Mouse (Mus musculus): ENCODE measurements around the gene Osgep.
"Not testable (repeated sequence)": the region's sequence is repeated elsewhere in the genome, so short reads cannot be mapped to it uniquely, and the experiment has no call there.

Osgep gene

DNA sequence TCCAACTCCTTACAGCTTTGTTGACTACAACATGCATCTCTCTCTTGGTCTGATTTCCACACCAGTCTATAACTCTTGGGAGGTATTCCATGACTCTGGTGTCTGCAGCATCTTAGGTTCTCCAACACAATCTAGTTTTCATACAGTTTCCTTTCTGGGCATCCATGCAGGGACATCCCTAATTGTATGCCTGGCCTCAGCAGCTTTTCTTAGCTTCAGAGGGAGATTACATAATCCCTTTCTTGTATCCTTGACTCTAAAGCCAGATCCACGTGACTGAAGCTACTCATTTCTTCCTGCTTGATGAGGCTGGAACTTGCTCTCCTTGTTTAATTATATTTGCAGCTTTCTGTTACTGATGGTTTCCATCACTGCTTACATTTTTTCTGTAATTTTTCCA, 12.0 kb upstream of the Osgep start:
- peak in 1 of 2 experiments; percentile 53 for DNase-seq (ENCODE audit: inconsistent age in 2 of 2, low spot score in 1 of 2)

DNA sequence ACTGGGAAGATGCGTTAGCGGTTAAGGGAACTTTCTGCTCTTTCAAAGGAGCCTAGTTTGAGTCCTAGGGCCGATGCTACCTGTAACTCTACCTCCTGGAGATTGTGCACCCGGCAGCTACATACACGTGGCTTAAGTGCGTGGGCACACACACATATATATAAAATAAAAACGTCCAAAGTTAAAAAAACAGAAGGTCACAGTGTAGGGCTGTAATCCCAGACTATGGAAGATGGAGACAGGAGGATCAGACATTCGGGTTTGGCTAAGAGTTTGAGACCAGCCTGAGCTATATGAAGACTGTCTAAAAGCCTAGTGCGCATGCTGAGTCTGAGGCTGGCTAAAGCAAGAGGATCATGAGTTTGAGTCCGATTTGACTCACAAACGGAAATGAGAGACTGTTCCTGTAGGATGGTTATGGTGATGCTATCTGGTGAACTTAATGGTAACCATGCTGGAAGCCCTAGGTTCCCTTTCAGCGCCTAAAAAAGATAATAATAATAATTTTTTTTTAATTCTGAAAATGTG, 6.9 kb upstream of the Osgep start:
- no peak for DNase-seq (ENCODE audit: inconsistent age in 2 of 2, low spot score in 1 of 2)

DNA sequence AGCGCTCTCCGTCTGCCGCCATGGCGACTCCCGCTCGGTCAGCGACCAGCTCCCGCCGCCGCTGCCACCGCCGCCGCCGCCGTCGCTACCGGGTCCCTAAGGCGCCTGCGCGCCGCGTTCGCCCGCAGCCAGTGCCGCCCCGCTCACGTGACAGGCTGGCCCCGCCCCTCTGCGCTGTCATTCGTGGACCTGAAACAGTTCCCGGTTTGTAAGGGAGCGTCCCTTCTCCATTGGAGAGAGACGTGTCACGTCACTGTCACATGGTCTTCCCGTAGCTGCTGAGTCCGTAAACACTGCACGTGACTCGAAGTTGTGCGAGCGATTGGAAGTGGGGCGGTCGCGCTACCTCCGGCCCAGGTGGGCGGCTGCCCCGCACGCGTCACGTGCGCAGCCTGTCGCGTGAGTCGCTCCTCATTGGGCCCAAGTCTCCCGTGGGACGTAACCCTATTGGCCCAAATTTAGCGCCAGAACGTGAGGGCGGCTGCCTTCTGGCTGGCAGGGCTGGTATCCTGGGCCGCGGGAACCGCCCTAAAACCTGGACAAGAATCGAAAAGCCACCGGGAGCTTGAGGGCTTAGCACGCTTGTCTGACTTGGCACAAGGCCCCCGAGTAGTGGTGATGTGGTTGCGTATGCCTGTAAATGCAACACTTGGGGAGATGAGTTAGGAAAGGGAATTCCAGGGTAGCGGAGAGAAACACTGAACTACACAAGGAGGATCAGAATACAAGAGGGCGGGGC, 6.2 kb upstream of the Osgep start, which contains the start of the genes Pip4p1 and Pnp:
Gene Pip4p1 (minus strand): TSS at position 103 of the 739 bp plus-strand sequence.
Gene Pnp (plus strand): TSS at position 329 of the 739 bp plus-strand sequence.
- peak; percentile 99 to 100 for DNase-seq (ENCODE audit: inconsistent age in 2 of 2, low spot score in 1 of 2)

DNA sequence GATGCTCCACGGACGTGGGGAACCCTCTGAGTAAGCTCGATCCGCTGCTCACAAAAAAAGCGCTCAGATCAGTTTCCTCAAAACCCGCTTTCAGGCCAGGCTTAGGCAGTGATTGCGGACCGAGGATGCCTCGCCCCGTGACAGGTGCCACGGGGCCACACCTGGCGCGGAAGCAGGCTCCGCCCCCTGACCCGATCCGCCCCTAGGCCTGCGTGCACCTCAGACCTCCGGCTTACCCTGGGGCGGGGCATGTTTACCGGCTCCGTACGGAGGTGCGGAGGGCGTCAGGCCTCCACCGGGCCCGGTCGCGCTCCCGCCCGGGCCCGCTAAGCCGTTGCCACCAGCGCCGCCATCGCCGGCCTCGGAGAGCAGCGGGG, 5.7 kb upstream of the Osgep start:
- DNase-seq (ENCODE audit: inconsistent age in 2 of 2, low spot score in 1 of 2): no peak

DNA sequence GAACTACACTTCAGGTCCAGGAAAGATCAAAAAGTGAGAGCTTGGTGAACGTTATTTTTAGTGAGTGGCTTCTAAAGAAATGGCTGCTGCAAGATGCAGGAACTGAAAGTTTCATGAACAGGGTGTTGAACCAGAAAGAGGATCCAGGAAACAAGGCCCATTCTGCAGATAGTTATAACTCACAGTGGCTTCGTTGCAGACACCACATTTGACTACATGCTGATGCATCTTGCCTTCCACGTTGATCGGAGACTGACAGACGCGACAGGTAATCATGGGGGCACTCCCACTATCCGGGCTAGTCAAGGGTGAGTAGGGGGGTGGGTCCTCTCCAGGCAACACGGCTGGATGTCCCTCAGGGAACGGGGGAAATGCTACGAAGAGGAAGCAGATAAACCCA, 5.3 kb upstream of the Osgep start:
- DNase-seq (ENCODE audit: inconsistent age in 2 of 2, low spot score in 1 of 2): peak in 1 of 2 experiments; percentile 9

DNA sequence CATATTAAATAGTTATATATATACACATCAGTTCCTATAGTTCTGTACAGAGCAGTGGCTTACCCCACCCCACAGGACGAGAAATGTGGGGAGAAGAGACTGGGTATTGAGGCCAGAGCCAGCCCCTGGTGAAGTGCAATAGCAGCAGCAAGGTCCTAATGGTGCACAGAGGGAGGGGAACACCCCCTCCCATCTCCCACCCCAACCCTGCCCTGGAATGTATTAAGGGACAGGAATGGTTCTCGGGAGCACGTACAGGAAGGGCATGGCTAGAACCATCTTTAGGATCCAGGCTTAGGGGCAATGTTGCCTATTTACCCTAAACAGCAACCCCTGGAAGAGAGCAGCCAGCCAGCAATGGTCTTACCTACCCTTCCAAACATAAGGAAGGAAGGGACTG, 2.7 kb upstream of the Osgep start:
- no peak for DNase-seq (ENCODE audit: inconsistent age in 2 of 2, low spot score in 1 of 2)

DNA sequence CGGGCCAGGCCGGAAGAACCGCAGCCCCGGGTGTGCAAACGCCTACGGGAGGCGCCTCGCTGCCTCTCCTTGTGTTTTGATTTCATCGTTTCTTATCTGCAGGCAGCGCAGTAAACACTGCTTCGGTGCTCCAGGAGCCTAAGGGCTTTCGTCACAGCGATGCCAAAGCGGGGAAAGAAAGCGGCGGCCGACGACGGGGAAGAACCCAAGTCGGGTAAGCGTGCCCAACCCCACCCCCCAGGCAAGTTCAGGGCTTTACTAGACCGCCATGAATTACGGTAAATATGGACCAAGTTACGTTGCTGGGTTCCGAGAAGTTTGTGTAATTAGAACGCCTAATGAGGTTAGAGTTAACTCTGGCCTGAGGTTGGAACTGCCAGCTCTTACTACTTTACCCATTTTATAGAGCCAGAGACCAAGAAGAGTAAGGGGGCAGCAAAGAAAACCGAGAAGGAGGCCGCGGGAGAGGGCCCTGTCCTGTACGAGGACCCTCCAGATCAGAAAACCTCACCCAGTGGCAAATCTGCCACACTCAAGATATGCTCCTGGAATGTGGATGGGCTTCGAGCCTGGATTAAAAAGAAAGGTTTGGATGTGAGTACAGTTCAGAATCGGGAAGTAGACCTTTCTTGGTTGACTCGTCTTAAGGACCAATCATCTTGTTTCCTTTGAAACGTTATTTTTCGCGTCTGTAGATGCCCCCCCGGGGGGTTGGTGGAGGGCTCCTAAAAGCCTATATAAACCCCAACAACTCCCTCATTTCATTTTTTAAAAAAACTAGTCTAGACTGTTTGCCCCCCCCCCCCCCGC, 623 bp upstream of the Osgep start:
- DNase-seq (ENCODE audit: inconsistent age in 2 of 2, low spot score in 1 of 2): no peak

DNA sequence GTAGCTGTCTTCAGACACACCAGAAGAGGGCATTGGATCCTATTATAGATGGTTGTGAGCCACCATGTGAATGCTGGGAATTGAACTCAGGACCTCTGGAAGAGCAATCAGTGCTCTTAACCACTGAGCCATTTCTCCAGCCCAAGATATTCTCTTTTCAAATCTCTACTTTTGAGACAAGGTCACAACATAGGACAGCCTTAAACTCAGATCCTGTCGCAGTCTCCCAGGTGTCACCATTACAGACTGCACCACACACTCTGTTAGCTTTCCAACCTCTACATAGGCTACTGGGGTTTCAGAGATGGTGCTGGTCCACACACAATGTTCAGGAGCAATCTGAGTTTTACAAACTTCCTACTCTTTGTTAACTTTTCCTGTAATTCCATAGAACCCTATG, 1.3 kb downstream of the Osgep start:
- not testable (repeated sequence) for DNase-seq (ENCODE audit: inconsistent age in 2 of 2, low spot score in 1 of 2)

DNA sequence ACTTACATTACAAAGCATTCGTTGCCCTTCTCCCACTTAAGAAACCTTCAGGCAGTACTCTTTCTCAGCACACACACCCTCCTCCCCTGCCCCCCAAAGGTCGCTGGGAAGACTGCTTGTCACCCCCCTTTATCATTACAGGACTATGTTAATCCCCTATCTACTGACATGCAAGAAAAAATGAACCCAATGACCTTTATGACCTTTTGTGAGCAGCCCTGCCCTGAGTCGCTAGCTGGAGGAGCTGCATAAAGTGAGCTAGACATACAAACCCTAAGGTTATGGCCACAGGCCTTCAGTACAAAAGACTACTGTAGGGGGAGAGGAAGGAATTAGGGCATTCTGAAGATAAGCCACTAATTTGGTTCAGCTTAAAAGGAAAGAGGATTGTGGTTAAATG, 13.3 kb downstream of the Osgep start:
- DNase-seq (ENCODE audit: inconsistent age in 2 of 2, low spot score in 1 of 2): no peak

DNA sequence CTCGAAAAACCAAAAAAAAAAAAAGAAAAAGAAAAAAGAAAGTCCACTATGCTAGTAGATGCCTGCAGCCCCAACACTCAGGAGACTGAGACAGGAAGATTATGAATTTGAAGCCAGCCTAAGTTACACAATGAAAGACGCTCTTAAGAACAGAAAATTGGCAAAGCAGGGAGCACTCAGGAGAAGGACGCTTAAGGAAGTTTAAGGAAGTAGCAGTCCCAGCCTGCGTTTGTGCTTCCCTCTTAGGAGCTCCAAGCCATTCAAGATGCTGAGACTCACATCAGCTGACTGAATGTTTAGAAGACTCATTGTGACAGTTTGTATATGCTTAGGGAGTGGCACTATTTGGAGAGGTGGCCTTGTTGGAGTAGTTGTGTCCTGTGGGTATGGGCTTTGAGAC, 16.6 kb downstream of the Osgep start:
- DNase-seq (ENCODE audit: inconsistent age in 2 of 2, low spot score in 1 of 2): no peak

DNA sequence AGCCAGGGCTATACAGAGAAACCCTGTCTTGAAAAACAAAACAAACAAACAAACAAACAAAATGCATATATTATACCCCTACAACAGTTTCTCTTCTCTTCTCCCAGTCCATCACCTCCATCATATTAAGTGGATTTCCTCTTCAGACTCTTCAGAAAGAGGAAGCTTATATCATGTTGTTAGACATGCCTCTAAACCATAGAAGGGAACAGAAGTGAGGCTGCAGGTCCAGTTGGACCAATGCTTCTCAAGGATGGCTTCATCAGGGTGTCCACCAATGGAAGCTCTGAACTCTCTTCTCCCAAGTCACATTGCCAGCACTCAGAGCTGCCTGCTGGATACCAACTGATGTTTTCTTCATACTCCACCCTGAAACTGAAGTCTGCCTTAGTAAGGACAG, 19.4 kb downstream of the Osgep start:
- not testable (repeated sequence) for DNase-seq (ENCODE audit: inconsistent age in 2 of 2, low spot score in 1 of 2)

DNA sequence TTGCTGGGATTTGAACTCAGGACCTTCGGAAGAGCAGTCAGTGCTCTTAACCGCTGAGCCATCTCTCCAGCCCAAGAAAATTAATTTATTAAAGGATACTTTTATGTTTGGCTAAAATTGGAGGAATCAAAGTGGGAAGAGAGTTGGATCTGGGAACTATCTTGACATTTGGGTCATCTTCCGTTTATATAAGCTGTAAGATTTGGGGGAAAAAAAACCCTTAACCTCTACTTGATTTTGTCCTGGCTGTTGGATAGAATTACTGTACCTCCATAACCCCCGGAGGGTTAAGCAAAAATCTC, 19.9 kb downstream of the Osgep start:
- no peak for DNase-seq (ENCODE audit: inconsistent age in 2 of 2, low spot score in 1 of 2)

DNA sequence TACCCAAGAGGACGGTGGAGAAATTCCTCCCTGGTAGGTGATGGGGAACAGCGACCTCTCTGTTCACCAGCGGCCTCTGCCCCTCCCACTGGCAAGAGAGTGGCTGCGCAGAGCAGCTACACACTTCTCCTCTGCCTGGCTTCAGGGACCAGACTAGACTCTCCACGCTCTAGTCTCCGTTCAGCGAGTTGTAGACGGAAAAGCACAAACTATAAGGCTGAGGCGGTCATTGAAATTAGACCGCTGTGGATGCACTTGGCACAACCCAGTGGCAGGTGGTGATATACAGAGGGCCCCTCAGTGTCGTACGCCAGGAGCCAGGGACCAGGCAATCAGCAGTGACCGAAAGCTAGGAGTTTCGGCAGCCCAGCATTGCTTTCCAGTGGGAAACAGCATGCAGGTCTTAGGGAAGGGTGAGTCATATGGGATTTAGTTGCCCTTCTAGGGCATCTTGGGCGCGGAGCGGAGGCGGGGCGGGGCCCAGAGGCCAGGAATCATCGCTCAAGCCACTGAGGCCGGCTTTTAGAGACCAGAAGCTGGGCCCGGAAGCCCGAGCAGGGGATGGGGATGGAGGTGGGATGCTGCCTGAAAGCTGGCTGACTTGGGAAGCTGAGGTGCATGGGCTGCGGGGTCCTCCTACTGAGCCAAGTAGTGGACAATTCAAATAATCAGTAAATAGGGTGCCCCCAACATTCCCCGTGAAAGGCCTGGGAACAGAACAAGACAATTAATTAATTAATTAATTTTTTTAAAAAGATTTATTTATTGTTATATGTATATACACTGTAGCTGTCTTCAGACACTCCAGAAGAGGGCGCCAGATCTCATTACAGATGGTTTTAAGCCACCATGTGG, 20.5 kb downstream of the Osgep start:
- DNase-seq (ENCODE audit: inconsistent age in 2 of 2, low spot score in 1 of 2): peak; percentile 44 to 75

DNA sequence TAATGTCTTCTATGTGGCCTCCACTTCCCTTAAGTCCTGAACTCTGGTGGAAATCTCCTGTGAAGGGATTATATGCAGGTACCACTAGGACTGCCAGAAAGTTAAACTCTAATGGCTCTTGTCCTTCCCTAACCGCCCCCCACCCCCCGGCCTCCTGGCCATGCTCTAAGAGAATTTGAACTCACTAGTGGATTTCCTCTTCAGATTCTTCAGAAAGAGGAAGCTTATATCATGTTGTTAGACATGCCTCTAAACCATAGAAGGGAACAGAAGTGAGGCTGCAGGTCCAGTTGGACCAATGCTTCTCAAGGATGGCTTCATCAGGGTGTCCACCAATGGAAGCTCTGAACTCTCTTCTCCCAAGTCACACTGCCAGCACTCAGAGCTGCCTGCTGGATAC, 26.7 kb downstream of the Osgep start:
- DNase-seq (ENCODE audit: inconsistent age in 2 of 2, low spot score in 1 of 2): not testable (repeated sequence)

DNA sequence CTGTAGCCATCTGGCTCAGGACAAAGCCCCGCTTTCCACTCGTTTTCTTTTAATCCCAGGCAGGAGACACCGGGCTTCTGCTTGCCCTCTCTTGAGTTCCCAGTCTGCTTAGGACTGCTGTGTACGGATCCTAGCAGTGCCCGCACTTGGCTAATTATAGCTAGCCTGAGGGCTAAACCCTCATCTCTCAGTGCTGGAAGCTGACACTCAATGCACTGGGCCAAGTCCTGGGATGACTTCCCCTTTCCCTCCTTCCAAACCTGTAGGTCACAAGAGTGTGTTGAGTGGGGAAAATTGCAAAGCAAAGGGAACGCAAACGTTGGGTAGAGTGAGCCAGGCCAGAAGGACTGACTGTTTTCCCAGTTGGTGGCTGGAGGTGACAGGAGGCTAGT, 27.3 kb downstream of the Osgep start, which contains the start of gene Klhl33:
Gene Klhl33 (minus strand): TSS at position 134 of the 392 bp plus-strand sequence.
- peak in 1 of 2 experiments; percentile 37 for DNase-seq (ENCODE audit: inconsistent age in 2 of 2, low spot score in 1 of 2)

DNA sequence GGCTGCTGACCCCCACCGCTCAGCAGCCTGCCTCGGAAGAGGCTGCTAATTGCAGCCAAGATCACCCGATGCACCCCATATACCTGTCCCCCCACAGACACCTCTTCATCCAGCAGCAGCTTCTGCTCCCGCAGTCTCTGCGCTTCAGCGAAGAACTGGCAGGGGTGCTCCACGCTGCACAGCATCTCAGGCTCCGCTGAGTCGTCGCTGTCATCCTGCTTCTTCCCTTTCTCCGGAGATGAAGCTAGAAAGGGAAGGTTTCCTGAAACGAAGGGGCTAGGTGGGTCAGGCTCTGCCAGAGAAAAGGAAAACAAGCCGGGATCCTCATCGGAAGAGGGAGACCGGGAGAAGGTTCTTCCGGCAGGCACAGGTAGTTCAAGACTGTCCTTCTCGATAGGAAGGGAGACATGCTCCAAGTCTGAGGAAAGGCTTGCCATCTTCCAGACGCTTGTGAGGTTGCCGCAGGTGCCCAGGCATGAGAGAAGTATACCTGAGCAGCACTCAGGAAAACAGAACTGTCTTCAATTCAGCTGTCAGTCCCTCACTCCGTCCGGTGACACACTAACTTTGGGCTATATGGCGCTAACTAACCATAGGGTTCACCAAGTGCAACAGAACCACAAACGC, 27.8 kb downstream of the Osgep start:
- DNase-seq (ENCODE audit: inconsistent age in 2 of 2, low spot score in 1 of 2): peak in 1 of 2 experiments; percentile 68

DNA sequence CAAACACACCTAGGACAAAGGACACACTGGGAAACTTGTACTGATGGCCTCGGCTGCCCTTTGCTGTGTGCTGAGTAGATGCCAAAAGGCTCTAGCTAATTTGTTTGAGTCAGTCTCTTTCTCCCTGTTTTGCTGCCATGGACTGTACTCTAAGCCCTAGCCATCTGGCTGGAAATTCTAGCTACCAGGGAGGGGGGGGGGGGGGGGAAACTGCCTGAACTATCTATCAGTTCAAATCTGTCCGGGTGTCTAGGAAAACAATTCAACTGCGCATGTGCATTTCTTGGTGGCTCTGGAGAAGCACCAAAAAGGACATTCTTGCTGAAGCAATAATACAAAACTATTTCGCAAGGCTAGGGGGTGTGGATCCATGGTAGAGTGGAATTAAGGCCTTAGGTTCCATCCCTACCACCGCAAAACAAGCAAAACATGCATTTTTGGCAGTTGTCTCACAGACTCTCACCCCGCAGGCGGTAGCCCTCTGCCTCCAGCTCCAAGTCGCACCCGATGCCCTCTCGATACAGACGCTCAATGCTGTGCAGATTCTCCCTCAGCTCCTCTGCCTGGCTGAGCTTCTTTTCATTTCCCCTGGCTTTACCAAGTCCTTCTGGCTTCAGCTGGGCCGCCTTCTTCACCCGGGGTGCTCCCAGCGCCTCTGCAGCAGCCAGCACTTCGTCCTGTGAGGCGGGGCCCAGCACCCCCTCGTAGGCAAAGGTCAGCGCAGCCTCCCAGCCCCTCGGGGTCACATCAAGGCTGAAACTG, 28.5 kb downstream of the Osgep start:
- DNase-seq (ENCODE audit: inconsistent age in 2 of 2, low spot score in 1 of 2): peak; percentile 61 to 91

DNA sequence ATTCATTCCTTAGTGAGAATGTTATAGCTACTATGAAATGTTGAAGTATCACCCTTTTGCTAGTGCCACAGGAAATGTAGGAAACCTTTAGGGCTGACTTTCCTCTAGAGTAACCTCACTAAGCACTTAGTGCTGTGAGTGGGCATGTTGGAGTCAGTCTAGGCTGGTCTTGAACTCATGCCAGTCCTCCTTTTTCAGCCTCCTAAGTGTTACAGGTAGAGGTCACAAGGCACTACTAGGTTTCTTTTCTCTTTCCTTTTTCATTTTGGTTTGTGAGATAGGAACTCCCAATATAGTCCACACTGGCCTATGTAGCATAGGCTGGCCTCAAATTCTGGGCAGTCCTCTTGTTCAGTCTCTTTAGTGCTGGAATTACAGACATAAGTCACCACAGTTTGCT, 29.3 kb downstream of the Osgep start:
- no peak for DNase-seq (ENCODE audit: inconsistent age in 2 of 2, low spot score in 1 of 2)

DNA sequence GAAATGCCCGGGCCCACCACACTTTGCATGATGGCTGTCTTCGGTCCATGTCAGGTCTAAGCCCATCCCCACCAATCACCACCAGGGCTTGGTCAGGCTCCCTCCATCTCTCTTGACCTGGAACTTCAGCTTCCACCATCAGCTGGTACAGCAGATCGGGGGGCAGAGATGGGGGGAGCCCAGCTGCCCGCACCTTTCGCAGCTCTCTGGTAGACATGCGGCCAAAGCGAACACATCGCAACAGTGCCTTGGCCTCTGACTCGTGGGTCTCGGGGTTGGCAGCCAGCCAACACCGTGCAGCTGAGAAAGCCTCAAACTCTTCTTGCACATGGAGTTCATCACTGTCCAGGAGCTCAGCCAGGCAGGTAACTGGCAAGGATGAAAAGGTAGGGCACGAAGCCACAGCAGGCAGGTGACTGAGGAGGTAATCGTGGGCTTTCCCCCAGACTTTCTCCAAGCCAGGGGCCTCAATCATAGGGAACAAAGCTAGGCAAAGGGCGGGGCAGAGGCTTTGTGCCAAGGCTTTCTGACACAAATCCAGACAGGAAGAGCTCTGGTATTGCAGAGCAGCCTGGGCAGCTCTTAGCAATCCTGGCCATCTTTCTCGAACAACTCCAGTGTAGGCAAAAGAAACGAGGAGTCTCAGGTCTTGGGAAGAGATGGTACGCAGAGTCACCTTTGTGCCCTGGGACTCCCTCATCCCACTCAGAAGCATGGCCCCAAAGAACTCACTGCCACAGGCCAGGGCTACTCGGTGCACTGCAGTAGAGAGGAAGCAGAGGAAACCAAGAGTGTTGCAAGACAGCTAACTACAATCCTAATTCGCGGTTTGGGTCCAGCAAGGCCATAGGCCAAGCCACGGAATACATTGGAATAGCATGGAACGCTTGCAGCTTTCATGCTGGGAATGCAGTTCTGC, 31.9 kb downstream of the Osgep start:
- peak in 1 of 2 experiments; percentile 68 for DNase-seq (ENCODE audit: inconsistent age in 2 of 2, low spot score in 1 of 2)
